Mouse (Mus musculus) spleen, adult 2 months (tissue): Measurements from ENCODE around the gene Scd3.

Experiments
- CTCF ChIP-seq: fragments of 200-500 bp; IDR thresholded peaks from 2 replicates; pipeline ENCODE4 v1.5.1; 2011; ENCODE audit warnings: mild to moderate bottlenecking, inconsistent platforms; ENCODE audit not compliant: insufficient read depth, insufficient read length, insufficient replicate concordance; ENCODE audit errors: extremely low read depth
- POLR2A ChIP-seq: fragments of 200-500 bp; IDR thresholded peaks from 2 replicates; pipeline ENCODE4 v1.6.1; 2011; ENCODE audit warnings: low read depth, low read length, inconsistent platforms

GRCm38 (mm10) chr19:44193906-44194305 is 9.2 kb upstream of the Scd3 start:
- no peak for TF ChIP-seq POLR2A
- no peak for TF ChIP-seq CTCF
